Mouse (Mus musculus): Measurements from ENCODE around the gene Ccnl1.

The Ccnl1 gene

DNA sequence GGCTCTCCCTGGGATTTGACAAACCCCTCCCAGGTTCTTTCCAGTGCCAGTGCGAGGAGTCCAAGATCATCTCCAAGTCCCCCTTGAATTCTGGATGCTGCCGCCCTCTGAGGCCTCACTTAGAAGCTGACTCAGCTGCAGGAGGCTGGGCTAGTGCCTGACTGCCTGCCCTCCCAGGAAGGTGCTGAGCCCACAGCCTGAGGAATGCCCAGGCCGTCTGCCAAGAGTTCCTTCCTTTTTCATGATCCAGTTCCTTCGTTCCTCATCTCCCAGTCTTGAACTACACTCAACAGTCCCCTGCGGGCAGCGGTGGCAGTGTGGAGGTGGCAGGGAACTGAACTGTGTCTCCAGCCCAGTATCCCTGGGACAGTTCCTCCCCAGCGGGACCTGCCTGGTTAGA, 30.4 kb downstream of the Ccnl1 start:
- no peak for DNase-seq (ENCODE audit: extremely low spot score, low read depth, low spot score)

DNA sequence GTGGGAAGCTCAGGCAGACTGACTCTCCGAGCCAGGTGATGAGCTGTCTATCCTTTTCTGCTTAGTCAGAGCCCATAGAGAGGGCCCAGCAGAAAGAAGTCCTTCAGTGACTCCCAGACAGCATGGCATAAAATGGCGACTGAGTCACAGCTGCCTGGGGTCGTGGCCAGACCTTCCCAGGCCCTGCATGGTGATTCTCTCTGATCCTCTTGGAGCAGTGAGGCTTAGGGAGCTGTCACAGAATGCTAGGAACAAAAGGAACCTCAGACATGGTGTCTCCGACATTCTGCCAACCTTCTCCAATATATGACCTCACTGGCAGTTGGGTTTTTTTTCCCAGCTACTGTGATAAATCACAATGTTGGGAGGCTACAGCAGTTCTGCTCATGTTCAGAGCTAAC, 30.9 kb downstream of the Ccnl1 start:
- DNase-seq (ENCODE audit: extremely low spot score, low read depth, low spot score): no peak

DNA sequence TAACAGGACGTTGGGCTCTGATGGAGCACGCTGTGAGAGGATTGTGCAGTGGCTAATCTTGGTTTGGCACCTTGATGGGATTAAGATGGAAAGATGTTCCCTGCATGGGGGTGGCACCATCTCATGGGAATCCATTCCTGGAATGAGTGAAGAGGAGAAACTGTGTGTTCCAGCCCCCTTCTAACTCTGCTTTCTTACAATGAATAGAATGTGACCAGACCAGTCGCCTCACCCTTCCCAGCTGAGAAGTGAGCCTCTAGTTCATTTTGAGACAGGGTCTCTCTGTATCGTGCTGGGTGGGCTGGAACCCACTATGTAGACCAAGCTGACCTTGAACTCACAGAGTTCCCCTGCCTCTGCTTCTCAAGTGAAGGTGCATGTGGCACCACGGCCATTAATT, 31.6 kb downstream of the Ccnl1 start:
- DNase-seq (ENCODE audit: extremely low spot score, low read depth, low spot score): no peak

DNA sequence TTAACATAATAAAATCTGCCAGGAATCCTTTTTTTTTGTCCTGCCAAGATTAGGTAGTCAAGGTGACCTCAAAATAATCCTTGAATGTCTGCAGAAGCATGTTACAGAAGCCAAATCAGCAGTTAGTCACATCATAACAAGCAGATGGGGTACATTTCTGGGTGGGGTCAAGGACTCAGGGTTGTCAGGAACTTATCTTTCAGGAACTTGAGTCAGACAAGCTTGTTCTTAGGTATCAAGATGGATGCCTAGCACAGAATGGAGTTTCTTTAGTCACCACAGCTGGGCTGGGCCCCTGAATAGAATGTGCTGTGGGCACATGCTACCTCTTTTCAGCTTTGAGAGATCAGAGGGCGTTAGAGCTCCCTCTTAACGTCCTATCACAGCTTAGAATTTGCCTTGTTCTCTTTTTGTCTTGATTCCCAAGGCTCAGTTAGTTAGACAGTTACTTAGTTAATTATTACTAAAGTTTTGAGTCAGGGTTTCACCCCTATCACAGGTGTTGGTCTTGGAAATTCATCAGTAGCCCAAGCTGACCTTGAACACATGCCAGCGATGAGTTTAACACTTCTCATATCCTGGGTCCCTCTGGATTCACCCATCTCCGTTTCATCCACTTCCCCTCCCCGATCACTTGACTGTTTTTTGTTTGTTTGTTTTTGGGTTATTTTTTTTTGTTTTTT, 32.9 kb downstream of the Ccnl1 start:
- DNase-seq (ENCODE audit: extremely low spot score, low read depth, low spot score): no peak

DNA sequence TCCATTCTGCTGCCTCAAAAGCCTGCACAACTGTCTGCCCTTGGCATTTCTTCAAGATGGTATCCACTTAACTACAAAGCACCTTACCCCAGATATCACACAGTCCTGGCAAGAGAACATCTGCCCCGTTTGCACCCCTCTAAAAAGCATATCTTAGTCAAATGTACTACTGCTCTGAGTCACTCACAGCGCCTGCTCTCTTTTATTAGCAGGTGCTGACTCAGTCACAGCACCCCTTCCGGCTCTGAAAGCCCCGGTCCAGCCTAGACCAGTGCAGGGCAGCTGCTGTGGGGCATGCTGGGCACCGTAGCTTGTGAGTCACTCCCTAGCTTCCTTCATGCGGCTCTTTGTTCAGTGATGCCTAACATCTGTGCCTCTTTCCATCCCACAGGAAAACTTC, 35.6 kb downstream of the Ccnl1 start:
- no peak for DNase-seq (ENCODE audit: extremely low spot score, low read depth, low spot score)

DNA sequence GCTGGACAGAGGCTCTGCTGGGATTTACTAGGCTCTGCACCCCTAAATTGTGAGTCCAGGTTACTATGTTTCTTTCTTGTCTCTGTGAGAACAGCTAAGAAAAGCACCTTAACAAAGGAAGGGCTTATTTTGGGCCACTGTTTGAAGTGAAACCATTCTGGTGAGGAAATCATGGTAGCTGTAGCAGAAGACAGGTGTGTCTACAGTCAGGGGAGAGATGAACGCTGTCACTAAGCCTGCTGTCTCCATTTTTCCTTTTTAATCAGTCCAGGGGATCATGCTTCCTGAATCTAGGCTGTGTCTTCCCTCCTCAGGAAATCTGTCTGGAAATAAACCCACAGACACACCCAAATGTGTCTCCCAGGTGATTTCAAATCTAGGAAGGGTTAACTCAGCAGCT, 36.4 kb downstream of the Ccnl1 start:
- DNase-seq (ENCODE audit: extremely low spot score, low read depth, low spot score): no peak

DNA sequence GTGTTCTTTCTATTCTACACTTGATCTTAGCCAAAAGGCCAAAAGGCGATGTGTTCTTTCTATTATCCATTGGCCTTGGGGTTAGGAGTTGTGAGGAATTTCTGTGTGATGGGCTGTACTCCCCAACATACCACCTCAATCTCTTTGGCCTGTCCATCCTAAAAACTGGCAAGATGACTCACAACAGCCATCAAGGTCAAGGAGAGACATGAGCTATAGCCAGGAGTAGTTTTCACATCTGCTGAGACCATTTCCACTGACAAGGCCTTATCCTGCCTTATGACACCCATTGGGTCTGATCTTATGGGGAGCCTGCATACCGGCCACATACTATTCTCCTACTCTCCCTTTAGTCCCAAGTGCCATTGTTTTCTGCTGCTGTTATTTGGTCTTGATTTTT, 39.0 kb downstream of the Ccnl1 start:
- DNase-seq (ENCODE audit: extremely low spot score, low read depth, low spot score): no peak

DNA sequence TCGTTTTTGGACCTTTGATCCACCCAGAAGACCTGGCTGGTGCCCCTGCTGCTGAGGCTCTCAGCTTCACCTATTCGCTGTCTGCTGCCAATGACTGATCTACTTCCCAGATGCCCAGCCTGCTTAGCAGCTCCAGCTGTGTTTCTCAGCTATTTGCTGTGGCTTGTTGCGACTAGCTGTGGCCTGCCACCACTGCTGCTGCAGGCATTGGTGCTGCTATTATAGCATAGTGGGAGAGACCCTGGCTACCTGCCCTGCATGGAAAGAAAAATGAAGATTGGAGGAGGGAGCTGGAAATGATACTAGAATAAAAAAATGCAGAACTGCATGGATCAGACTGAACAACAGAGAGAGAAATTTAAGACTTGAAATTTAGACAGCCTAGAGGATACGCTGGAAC, 45.1 kb downstream of the Ccnl1 start:
- no peak for DNase-seq (ENCODE audit: extremely low spot score, low read depth, low spot score)

DNA sequence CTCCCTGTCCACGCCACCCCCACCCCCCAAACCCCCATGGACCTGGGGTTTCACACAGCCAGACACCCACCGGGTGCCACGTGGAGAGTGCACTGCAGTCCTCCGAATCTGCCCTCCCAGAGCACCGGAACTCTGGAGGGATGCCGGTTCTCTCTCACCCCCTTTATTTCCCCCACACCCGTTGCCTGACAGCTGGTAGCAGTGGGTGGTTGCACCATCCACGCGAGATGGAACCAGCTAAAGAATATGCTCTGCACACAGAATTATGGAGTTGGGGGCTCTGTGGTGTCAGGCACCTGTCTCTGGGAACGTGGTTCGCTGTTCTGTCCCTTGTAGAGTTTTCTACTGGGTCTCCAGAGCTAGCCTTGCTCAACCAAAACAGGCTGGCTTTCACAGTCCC, 45.8 kb downstream of the Ccnl1 start:
- DNase-seq (ENCODE audit: extremely low spot score, low read depth, low spot score): no peak

DNA sequence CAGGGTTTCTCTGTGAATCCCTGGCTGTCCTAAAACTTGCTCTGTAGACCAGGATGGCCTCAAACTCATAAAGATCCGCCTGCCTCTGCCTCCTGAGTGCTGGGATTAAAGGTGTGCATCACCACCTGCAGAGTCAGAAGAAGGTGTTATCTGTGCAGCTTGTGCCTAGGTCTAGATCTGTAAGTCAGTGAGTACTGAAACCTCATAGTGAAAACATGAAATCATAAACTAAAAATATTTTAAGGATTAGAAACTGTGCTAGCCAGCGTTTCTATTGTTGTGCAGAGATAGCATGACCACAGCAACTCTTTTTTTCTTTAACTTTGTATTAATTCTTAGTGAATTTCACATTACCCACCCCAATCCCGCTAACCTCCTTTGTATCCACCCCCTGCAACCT, 46.8 kb downstream of the Ccnl1 start:
- DNase-seq (ENCODE audit: extremely low spot score, low read depth, low spot score): no peak

DNA sequence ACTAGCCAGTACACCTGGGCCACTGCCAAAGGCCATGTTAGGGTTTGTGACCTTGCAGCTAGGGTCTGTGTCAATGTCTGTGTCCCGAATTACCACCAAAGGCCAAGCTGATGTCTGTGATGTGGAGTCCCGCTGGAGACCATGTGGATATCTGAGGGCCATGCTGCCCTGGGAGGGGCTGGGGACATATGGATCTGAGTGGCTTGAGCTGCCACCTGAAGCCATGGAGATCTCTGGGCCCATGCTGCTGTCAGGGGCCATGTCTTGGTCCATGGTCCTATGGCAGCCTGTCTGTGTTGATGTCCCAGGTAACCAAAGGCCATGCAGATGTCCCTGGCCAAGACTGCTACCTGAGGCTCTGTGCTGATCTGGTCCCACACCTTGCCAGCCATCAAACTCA, 48.6 kb downstream of the Ccnl1 start:
- DNase-seq (ENCODE audit: extremely low spot score, low read depth, low spot score): no peak

DNA sequence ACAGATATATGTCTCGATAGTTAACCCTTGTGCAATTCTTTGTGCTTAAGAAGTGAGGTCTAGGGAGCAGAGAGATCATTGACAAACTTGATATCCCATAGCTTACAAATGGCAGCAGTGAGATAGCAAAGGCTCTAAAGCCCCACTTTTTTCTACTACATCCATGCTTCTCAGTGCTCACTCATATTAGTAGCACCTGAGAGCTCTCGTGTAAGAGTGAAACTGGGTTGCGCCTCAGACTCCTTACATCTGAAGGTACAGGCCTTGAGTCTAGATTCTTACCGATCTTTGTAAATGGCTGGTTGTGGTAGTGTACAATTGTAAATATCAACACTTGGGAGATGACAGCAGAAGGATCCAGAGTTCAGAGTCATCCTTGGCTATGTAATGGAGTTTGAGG, 50.5 kb downstream of the Ccnl1 start:
- DNase-seq (ENCODE audit: extremely low spot score, low read depth, low spot score): no peak

DNA sequence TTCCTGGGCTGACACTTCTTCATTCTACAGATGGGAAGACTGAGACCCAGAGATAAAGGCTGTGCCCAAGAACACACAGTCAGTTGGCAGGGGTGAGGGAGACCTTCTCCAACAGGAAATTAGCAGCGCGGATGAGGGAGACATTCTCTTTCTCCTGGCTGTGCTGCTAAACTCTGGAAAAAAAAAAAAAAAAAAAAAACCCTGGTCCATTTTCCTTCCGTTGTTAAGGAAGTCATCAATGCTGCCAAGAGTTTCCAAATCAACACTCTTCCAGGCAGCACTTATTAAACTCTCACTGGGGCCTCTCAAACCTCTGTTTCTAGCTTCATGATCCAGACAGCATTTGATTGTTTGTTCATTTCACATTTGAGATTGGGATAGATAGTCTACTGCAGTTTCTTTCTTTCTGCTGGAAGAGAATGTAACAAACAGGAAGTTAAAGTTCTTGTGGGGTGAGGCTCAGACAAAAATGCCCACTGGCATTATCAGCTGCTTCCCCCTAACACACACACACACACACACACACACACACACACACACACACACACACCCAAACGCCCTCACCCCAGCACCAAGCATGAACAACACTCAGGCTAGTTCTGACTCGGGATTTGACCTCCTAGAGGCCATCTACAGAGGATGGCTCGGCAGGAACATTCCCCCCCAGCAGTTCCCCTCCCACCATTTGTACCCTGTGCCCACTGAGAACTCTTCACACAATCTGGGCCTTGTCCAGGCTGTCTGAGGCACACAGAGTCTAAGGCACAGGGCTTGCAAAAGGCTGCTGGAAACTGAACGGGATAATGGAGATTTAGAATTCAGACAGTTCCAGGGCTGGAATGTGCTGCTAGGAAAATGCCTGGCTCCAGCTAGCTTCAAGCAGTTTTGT, 52.5 kb downstream of the Ccnl1 start:
- no peak for DNase-seq (ENCODE audit: extremely low spot score, low read depth, low spot score)

DNA sequence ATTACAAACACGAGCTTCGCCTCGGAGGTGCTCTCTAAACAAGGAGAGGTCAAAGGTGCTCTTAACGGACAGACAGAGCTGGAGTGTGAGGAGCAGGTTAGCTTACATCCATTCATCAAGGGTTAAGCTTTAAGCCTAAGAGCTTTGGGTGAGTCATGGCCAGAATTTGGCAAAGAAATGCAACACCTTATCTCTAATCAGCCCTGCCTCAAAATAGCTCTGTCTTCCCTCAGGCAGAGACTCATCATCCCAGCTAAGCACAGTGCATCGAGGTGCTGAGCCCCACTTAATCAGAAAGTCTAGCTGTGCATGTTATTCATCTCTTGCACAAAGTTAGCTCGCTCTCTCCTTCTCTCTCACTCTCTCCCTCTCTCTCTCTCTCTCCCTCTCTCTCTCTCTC, 53.3 kb downstream of the Ccnl1 start:
- no peak for DNase-seq (ENCODE audit: extremely low spot score, low read depth, low spot score)

DNA sequence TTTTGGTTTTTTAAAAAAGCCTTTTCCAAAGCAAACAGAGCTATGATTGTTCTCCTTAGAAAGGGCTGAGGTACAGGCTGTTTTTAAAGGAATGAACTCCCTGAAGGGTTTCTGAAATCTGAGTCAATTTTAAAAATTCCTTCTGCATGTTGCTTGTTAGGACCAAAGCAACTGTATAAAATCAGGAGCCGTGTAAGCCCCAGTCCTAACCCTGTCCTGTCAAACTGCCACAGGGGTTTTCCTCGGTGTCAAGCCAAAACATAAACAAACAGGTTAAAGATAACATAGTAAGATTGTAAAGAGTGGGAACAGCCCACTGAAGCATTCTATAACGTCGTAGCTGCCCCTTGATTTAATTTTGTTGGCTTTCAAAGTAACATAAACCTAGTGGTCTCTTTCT, 53.9 kb downstream of the Ccnl1 start:
- no peak for DNase-seq (ENCODE audit: extremely low spot score, low read depth, low spot score)

DNA sequence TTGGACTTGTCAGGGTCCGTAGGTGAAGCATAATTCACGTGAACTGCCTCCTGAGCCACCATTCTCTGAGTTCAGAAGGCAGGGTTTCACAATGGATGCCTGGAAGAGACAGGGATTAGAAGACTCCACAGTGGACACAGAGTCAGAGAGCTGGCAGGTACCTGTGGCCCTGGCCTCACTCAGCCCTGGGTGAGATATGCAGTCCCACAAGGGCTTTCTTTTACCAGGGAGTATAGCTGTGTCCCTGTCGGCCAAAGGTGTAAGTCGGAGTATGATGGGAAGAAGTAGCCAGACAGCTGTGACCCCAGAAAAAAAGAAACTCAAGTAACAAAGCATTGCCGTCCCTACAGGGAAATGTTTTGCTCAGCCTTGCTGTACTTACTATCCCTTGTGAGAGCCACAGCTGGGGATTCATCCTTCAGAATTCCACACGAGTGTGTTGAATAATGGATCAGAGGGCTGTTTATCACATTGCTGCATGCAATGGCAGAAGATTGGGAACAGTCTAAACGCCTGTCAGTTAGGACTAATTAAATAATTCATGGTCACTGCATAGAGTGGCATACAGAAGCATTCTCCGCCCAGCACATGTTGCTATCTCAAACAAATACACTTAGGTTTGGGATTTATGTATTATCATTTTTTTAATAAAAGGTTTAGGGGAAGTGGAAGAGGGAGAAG, 59.3 kb downstream of the Ccnl1 start:
- no peak for DNase-seq (ENCODE audit: extremely low spot score, low read depth, low spot score)

DNA sequence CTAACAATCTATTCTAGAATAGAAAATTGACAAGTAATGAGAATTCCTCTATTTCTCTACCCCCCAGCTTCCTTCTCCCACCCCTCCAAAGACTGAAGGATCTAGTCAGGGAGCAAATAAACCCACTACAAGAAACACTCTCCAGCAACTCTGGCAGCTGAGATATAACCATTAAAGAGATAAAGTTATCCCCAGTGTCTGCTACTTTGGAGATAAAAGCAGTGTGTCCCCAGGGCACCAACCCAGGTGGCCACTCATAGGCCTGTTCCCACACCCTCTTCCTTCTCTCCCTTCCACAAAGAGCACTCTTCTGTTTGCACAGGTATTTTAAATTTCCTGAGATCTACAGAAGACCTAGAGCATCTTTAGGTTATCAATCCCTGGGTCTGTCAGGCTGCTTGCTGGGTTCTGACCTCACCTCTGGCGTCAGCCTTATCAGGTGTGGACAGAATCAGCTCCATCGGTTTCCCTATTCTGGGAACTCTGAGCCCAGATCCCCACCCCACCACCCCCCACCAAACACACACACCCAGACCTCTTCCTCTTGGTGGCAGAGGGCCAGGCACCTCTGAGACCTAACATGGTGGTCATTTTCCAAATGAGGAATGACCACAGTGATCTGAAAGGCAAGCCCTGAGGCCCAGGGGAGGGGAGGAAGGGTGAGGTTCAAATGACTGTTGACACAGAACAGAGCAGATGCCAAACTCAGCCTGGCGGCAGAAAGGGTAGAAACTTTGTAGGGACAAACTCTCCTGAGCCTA, 60.6 kb downstream of the Ccnl1 start:
- DNase-seq (ENCODE audit: extremely low spot score, low read depth, low spot score): no peak

All from hindlimb bud, embryonic 11.5 days (tissue).